Mouse (Mus musculus) heart, postnatal 0 days (tissue): Measurements from ENCODE around the gene Zbtb38.

Source experiments
- CTCF ChIP-seq: IDR thresholded peaks from 2 replicates; pipeline ENCODE4 v1.5.1; 2016; ENCODE audit warnings: antibody characterized with exemption, control low read depth, low read depth
- EP300 ChIP-seq: IDR thresholded peaks from 2 replicates; pipeline ENCODE4 v1.6.1; 2016; ENCODE audit warnings: antibody characterized with exemption, low read depth

GRCm38 (mm10) chr9:96649362-96649761 is 103.3 kb downstream of the Zbtb38 start:
- TF ChIP-seq CTCF, result no peak
- TF ChIP-seq EP300, result no peak
